Mouse (Mus musculus) urinary bladder, postnatal 25 days (tissue): ENCODE measurements around the gene Exosc8.
A peak's percentile ranks its signal among the peaks of the same experiment; 100 is the strongest.
"Not testable (repeated sequence)": the region's sequence is repeated elsewhere in the genome, so short reads cannot be mapped to it uniquely, and the experiment has no call there.

Source experiments
- DNase-seq: peaks from one replicate; pipeline ENCODE4 v3.0.0; 2022; ENCODE audit warnings: low spot score

Exosc8 gene

DNA sequence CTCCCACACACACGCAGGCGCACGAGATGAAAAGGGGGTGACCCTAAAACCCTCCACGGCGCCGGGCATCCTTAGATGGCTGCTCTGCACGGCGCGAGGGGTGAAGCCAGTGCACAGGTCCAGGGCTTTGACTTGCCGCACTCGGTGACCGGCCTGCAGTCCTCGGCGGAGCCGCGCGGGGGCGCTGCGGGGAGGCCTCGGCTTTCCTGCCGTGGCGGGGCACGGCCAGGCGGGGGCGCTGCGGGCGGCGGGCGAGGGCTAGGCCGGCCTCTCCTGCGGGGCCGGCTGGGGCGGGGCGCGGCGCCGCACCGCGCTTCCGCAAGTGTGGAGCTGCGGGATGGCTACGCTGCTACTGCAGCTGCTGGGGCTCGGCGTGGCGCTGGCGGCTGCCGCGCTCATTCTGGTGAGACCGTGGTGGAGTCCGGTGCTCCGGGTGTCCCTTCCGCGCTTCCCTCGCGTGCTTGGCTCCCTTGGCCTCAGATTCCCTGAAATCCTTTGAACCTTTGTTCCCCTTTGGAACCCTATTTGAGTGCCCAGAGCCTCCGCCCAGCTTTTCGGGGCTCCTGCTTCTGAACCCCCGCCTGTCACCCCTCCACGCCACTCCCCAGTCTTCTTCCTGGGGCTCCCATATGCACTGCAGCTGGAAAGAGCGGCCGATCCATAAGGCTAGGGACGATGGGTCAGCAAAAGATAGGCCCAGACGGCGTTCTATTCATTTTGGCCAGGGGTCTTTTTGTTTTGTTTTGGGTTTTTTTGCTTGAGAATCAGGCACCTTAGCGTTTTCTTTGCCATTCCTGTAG, at the start of gene Exosc8, which contains the start of gene Alg5:
TSS of gene Exosc8 (minus strand) at position 147 of the 800 bp plus-strand sequence.
TSS of gene Alg5 (plus strand) at position 293 of the 800 bp plus-strand sequence.
- DNase-seq, result peak; percentile 97

DNA sequence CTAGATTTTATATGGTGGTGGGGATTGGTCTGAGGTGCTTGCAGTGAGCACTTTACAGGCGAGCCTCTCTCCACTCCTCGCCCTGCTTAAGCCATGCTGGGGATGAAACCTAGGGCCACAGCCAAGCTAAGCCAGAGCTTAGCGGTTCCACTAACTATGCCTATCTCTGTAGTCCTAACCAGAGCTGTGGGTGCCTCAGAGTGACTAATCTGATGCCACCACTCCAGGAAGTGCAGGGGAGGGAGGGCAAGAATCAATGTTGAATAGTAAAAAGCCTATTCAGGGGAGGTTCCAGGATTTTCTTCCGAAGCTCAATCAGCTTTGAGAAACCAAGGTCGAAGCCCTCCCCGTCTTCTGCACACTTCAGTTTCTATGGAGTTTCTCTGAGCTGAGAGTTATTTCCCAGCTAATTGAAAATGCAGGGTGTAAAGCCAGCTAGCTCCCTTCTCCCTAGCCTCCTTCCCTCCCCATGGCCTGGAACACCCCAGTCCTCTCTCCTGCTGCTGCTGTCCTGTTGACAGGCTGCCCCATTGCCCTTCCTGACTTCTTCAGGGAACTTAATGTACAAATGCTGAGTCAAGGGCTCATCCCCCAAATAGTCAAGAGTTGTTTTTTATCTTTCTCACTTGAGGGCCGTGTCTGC, 40.9 kb upstream of the Exosc8 start:
- no peak for DNase-seq

DNA sequence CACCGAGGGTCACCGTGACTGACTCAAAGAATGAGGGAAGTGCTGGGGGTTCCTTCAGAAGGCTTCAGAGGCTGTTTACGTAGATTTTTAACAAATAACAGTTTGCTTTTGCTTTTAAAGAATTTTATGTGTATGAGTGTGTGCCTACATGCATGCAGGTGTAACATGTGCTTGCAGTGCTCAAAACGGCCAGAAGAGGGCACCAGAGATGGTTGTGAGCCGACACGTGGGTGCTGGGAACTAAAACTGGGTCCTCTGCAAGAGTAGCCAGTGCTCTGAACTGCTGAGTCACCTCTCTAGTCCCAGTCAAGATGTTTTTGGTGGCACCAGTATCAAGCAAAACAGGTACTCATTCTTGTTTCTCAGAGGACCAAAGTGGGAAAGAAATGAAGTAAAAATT, 38.4 kb upstream of the Exosc8 start:
- DNase-seq, result no peak

DNA sequence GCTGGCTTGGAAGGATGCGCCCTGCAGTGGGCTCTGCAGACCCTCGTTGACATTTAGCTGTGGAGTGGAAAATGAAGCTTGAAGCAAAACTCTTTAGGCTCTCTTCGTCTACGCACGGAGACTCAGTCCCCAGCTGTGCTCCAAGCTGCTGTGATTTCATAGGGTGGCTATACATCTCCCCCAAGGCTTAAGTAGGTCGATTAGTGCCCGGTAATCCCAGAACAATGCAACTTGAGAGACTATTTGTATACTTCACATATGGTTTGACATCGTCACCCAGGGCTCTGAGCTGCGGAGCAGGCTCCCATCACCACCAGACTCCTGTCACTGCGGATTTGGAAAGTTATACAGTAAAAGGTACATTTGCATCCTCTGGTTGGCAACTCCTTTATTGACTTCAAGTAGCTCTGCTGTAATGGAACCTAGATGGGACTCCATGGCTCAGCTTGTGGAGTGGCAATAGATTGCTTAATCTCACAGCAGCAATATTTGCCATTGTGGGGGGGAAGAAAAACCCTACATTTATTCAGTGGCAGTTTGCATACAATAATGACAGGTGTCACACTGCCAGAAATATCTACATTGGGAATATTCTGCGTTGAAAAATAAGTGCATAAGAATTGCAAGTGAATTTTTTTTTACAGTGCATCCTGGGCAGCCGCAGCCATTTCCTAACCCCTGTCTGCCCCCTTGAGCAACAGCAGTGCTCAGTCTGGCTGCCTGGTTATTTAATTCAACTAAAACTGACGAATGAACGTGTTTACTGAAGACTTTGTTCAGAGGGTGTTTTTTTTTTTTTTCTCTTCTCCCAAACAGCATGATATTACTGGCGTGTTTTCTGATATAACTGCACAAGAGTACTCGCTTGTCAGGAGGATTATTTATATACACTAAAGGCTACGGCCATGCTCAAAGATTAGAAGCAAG, 34.4 kb upstream of the Exosc8 start:
- no peak for DNase-seq

DNA sequence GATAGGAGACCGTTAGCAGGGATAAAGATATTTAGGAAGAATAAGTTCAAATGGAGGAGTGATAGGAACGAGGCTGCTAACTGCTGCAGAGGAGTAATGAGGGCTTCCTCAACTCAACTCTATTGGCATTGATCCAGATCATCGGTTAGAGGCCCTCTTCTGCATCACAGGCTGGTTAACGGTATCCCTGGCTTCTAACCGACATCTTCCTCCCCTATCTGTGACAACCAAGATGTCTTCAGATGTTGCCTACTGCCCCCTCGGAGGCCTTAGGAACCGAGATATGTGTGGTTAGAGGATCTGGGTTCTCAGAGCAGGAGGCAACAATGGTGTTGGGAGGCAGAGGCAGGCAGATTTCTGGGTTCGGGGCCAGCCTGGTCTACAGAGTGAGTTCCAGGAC, 33.4 kb upstream of the Exosc8 start:
- no peak for DNase-seq

DNA sequence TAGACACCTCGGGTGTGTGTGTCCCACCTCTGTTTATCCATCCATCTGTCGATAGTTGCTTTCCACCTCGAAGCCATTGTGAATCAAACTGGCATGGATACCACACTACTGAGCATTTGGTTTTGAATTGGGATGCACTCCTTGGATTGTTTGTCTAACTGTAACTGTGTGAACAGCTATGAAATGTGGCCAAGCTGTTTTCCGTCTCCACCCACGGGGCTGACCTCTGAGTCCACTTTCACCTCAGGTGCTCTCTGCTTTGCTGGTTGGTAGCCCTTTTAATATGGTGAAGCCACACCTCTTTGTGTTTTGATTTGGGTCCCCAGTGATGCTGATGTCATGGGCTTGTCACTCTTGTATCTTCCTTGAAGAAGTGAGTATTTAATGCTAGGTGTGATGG, 31.6 kb upstream of the Exosc8 start:
- DNase-seq, result no peak

DNA sequence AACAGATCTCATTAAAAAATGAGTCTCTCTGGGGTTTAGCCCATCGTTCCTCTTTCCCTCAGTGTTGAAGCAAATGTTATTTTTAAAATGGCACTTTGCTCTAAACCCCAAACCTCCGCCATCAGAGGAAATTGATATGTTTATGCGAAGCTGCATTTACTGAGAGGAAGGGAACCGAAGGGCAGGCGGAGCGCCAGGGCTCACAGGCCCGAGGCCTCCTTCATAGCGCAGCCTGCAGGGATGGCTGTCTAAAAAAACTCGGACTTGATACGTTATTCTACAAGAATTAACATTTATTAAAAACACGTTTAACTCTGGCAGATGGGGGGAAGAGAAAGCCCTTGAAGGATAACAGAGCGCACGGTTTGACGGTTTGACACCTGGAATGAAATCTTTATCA, 30.8 kb upstream of the Exosc8 start:
- DNase-seq, result no peak

DNA sequence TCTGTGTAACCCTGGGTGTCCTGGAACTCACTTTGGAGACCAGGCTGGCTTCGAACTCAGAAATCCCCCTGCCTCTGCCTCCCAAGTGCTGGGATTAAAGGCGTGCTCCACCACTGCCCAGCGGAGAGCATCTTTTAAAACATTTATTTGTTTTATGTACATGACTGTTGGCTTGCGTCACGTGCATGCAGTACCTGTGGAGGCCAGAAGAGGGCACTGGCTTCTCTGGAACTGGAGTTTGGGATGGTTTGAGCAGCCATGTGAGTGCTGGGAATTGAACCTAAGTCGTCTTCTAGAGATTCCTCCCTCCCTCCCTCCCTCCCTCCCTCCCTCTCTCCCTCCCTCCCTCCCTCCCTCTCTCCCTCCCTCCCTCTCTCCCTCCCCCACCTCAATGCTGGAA, 30.3 kb upstream of the Exosc8 start:
- not testable (repeated sequence) for DNase-seq

DNA sequence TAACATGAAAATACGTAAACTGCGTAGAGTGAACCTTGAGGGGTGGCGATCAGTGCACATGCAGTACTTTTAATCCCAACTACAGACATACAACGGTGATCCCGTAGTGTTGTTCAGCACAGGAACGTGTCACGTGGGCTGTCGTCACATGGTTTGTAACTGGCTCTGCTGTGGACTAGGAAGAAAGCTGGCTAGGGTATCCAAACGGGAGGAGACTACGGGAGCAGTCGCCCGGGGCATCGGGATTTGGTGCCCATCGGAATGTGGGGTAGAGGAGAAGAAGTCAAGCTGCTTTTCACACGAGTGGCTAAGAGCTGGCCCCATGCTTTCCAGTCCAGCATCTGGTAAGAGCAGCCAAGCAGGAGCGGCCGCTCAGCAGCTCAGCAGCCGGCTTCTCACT, 29.2 kb upstream of the Exosc8 start:
- no peak for DNase-seq

DNA sequence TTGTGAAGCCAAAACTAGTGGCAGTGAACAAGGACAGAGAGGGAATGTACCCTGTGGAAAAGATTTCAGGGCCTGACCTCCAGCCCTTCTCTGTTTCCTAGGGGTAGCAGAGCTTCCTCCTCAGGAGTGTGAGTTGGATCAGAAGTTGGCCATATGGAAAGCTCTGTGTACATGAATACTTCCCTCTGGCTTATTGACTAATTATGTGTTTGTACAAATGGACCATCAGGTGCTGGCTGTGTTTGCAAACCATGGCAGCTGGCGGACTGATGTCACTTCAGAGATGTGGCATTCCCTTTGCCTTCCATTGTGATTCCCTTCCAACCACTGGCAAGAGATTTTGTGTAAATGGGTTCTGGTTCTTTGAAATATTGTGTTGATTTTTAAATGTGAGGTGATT, 26.1 kb upstream of the Exosc8 start:
- no peak for DNase-seq

DNA sequence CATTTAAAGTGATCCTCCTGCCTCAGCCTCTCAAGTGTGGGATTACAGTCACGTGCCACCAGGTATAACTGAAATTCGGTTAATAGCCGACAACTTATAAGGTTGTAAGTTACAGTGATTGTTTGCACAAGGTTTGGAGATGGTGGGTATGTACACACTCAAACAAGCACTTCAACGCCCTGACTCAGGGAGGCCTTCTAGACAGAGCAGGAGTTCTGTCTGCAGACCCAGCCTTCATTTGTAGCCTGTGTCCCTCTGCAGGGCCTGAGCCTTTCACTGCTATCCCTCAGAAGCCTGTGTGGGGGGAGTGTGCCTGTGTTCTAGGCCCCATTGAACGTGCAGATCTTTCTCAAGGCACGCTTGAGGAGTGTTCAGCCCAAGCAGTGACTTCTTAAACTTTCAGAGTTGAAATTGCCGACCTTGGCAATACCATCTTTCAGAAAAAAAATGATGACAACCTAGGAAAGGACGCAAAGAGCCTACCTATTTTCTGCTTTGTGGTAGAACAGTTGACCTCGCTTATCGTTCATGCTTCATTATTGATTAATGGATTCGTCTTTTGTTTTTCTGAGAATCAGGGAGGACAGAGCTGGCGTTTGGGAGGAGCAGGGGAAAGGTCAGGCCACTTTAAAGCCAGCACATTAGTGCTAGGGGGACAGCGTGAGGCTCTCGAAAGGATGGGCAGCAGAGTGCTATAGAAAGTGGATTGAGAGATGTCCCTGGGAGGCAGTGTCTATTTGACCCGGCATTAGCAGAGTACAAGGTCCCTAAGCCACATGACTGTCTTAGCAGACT, 25.3 kb upstream of the Exosc8 start:
- no peak for DNase-seq

DNA sequence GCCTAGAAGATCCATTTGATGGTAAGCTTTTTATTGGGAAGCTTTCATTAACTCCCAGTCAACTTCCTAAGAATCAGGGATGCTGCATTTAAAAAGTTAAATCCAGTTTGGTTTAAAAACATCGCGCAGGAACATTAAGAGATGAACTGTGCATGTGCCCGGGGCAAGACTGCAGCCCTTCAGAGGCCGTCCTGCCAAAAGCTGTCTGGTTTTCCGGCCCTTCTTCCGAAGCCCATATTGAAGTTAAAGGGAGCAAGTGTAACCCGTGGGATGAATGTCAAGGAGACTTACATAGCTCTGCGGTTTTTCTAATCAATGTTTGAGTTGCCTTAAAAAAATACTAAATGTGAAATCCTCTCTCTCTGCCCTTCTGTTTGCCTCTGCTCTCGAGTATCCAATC, 24.0 kb upstream of the Exosc8 start:
- DNase-seq, result no peak

DNA sequence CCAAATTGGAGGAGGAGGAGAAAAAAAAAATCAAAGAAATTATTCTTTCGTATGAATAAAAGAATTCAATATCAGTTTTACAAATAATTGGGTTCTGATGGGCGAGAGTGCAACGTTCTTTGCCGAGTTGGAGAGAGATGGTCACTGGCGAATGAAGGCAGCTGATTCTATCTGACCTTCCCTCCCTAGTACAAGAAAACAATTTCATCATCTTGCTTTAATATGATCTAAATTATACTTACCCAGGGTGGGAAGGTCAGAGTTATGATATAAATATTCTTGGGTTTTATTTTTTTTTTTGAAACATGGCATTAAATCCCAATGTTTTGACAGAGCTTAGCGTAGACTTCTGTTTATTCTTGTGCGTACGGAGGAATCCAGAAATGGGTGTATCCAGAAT, 22.3 kb upstream of the Exosc8 start:
- DNase-seq, result no peak

DNA sequence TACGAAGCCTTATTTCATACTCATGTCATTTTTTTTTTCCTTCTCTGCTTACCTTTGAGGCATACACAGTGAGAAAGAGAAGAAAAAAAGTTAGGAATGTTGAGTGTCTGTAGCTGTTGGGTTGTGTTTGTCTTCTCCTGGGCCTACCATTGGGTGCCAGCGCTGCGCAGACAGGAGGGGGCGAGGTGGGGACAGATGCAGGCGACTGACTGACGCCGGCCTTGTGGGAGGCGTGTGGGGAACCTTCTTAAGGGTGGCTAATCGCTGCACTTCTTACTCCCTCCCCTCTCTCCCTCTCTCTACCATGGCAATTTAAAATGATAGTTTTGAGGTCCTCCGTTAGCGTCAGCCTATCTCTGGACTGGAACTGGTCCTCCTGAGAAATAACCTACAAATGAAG, 20.9 kb upstream of the Exosc8 start:
- DNase-seq, result no peak

DNA sequence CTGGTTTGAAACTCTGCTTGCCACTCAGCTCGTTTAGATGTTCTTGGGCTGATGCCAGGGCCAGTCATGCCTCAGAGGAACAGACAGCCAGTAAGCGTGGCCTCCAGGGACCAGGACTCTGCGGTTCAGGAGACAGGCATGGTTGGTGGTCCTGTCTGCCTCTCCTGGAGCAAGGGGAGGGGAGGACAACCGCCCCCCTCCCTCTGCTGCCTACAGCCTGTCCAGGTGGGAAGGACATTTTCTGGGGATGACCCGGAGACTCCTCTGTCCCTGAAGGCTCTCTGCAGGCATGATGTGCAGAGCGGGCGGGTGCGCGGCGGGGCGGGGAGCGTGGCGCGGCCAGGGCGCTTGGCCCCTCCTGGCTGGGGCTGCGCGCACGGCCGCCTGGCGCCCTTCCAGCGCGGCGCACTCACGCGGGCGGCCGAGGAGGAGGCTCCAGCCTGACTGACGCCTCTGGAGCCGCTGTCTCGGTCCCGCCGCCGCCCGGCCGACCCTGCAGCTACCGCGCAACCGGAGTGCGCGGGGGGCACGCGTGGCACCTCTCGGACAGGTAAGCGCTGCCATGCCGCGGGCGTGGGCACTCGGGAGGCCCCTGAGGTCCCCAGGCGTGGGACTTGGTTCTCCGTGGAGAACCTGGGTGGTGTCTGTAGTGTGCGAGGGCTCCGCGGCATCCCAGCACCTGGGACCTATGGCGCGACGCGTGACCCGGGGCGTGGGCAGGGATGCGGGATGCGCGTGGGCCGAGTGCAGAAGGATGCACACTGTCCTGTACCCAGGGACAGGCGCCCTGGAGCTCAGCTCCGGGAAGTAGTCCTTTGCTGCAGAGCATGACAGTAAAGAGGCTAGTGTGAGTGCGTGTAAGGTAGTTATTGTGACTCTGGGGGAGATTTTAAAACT, 20.2 kb upstream of the Exosc8 start, which contains the start of gene Smad9:
TSS of gene Smad9 (plus strand) at position 438 of the 897 bp plus-strand sequence.
- peak; percentile 41 for DNase-seq

DNA sequence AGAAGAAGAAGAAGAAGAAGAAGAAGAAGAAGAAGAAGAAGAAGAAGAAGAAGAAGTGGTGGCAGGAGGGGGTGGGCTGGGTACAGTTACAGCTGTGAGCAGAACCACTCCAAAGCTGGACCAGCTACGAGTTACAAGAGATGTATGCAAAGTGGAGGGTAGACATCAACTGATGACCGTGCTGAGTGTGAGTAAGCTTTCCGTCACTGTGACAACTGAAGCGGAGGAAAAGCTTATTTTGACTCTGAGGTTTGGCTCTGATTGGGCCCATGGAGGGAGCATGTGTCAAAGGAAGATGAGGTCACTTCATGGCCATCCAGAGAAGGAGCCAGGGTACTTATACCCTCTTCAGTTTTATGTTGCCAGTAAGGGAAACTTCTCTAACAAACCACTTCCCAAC, 18.2 kb upstream of the Exosc8 start:
- no peak for DNase-seq

DNA sequence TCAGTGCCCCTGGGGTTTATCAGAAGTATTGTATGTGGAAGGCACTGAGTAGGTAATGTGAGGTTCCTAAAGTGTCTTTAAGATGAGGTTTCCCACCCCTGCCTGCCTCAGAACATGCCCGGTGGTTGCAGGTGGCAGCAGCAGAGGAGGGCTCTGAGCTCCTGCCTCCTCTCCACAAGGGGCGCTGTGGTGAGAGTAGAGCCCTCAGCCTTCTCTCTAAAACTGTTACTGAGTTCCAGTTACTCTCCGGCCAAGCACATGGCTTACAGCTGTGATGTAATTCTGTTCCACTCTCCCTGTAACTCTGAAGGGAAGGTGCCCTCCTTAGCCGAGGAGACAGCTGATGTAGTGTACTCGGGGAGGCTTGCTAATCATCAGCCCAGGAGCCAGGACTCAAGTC, 10.6 kb upstream of the Exosc8 start:
- peak; percentile 22 for DNase-seq

DNA sequence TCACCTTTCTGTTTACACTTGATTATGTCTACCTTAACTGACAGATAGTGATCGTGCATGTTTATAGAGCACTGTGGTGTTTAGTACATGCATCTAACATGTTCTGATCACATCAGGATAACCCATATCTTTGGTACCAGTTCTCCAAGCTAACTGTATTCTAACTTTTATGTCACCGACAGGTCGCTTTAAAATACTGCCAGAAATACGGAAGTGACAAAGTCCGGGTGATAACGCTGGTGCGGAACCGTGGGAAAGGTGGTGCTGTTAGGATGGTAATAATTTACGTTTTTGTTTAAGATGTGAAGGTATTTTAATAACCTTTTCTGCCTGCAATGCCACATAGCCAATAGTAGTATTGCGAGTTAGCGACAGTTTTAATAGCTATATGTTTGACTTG, 6.8 kb upstream of the Exosc8 start:
- no peak for DNase-seq

DNA sequence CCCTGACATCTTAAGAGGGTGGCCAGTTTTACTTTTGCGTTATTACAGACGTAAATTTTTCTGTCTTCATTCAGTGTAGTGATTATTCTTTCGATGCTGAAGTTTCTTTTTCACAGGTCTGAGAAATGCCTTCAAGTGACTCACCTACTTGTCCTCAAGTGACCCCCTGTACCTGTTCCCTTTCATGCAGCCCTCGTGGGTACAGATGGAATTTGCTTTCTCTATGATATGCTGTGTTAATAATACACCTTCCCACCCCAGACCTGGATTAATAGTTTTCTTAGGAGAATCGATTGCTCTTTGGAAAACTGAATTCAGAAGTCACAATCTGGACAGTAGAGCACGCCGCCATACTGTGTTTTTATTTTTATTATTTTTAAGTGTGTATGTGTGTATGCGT, 2.1 kb upstream of the Exosc8 start:
- no peak for DNase-seq

DNA sequence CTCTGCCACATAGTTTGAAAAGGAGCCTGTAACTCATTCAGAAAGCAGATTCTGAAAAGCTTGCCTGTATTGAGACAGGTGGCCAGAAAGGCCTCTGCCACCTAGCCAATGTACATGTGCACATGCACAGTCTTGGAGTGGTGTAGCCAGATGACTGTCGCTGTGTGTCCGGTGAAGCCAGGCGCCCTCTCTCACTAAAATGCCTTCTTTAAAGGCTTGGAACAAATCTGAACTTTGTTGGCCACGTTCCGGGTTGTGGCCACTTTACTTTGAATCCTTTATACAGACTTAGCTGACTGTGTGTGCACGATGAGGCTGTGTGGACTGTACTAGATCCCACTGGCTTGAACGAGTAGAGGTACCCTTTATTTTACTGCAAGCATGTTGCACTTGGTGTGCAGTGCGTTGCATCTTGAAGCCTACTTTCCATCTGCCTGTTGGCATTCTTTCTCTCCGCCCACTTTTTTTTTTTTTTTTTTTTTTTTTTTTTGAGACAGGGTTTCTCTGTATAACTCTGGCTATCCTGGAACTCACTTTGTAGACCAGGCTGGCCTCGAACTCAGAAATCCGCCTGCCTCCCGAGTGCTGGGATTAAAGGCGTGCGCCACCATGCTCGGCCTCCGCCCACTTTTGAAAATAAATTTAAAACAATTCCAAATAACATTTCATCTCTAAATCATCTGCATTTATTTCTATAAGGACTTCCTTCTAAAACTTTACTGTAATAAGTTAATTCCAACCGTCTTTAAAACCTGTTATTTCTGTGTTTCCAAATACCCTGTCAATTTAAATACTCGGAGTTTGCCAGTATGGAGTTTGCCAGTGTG, 1.1 kb upstream of the Exosc8 start:
- DNase-seq, result peak; percentile 11
